Mouse (Mus musculus) stomach, embryonic 14.5 days (tissue): ENCODE measurements around the gene Ano10. TPM values are rescaled to one million over a fixed set of nuclear protein-coding genes. Genes with fewer than 3 reads are reported as not detected.

Experiments used
- ATAC-seq: fragments of 200-750 bp; cut with Nextera tagmentation; 2 replicates; pipeline ENCODE4 v1.8.0; 2017; ENCODE audit warnings: low read depth, moderate TSS enrichment; ENCODE audit not compliant: insufficient number of reproducible peaks, insufficient read depth, low FRiP score
- H3K27ac ChIP-seq: fragments of 300-500 bp; sonication (generic); 2 replicates; pipeline ENCODE4 v1.5.1; 2014; ENCODE audit warnings: mild to moderate bottlenecking, low read length, moderate library complexity, mixed read lengths
- H3K27me3 ChIP-seq: fragments of 300-500 bp; sonication (generic); 2 replicates; pipeline ENCODE4 v1.6.1; 2014; ENCODE audit warnings: low read length, control low read depth, mixed read lengths; ENCODE audit not compliant: control insufficient read depth, insufficient read depth
- H3K36me3 ChIP-seq: fragments of 300-500 bp; sonication (generic); 2 replicates; pipeline ENCODE4 v1.6.1; 2014; ENCODE audit warnings: mild to moderate bottlenecking, control low read depth, low read length, moderate library complexity, mixed read lengths; ENCODE audit not compliant: control insufficient read depth, insufficient read depth
- H3K4me1 ChIP-seq: fragments of 300-500 bp; sonication (generic); 2 replicates; pipeline ENCODE4 v1.6.1; 2014; ENCODE audit warnings: low read length, control low read depth, mixed read lengths; ENCODE audit not compliant: control insufficient read depth, insufficient read depth
- H3K4me2 ChIP-seq: fragments of 300-500 bp; sonication (generic); replicated peaks from 2 replicates; pipeline ENCODE4 v1.6.1; 2014; ENCODE audit warnings: low read depth, low read length, control low read depth
- H3K4me3 ChIP-seq: fragments of 300-500 bp; sonication (generic); 2 replicates; pipeline ENCODE4 v1.5.1; 2014; ENCODE audit warnings: low read depth, low read length, control low read depth
- H3K9ac ChIP-seq: fragments of 300-500 bp; sonication (generic); replicated peaks from 2 replicates; pipeline ENCODE4 v1.6.1; 2014; ENCODE audit warnings: low read depth, mild to moderate bottlenecking, control low read depth, low read length, moderate library complexity, mixed read lengths
- H3K9me3 ChIP-seq: fragments of 300-500 bp; sonication (generic); 2 replicates; pipeline ENCODE4 v1.6.1; 2016; ENCODE audit warnings: low read depth, low read length, control low read depth; ENCODE audit not compliant: control insufficient read depth
- WGBS: fragments of 180-500 bp; shearing (Covaris S2); extraction: QIAGEN DNeasy Blood & Tissue Kit; methylation state at CpG from one replicate; pipeline ENCODE4 v1.1.7; 2014; 5-methylcytosine and 5-hydroxymethylcytosine counted together
- polyA plus RNA-seq: library from polyadenylated mRNA; unstranded; fragments of >200 nt; fragmentation: Nextera tagmentation; extraction: Ambion mirVana; gene quantifications from 2 replicates; pipeline ENCODE4 v1.2.1, GENCODE M21; 2014

Gene Ano10
- polyA plus RNA-seq, 1 experiment from 2014 or later, result 46.0 TPM

DNA sequence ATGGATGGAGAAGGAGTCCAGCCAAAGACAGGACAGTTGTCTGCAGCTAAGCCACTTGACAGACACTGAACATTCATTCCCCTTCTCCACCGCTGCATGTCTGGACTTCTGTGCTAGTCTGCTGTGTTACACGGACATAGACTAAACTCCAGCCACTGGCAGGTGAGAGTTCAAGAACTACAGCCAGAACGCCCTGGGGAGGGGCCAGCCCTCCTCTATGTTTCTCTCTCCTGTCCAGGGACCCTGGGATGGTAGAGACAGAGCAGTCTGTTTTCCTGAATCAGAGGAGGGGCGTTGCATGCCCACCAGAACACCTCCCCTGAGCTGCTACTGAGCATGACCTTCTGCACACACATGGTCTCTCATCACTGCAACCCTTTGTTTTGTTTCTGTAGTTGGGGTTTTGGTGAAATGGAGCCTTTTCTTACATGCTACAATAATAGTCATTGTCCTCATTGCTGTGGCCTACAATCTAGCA is 8.4 kb downstream of the Ano10 start:
- peaks cover 9% of the 10 kb centered on the region; the same call in 1 of the 2 replicates for H3K4me1 ChIP-seq
- no peaks in the 10 kb centered on the region for H3K9me3 ChIP-seq
- H3K4me3 ChIP-seq, result no peak overlapping the region
- ATAC-seq, result no peak
- H3K36me3 ChIP-seq, result no peaks in the 10 kb centered on the region
- WGBS, result 23% methylated on average over 4 of the region's 4 CpGs
- no peak overlapping the region; the same call in 1 of the 2 replicates for H3K27ac ChIP-seq
- peak overlapping the region; percentile 17; the same call in 1 of the 2 replicates for H3K4me2 ChIP-seq
- H3K27me3 ChIP-seq, result no peaks in the 10 kb centered on the region
- H3K9ac ChIP-seq, result no peak overlapping the region

DNA sequence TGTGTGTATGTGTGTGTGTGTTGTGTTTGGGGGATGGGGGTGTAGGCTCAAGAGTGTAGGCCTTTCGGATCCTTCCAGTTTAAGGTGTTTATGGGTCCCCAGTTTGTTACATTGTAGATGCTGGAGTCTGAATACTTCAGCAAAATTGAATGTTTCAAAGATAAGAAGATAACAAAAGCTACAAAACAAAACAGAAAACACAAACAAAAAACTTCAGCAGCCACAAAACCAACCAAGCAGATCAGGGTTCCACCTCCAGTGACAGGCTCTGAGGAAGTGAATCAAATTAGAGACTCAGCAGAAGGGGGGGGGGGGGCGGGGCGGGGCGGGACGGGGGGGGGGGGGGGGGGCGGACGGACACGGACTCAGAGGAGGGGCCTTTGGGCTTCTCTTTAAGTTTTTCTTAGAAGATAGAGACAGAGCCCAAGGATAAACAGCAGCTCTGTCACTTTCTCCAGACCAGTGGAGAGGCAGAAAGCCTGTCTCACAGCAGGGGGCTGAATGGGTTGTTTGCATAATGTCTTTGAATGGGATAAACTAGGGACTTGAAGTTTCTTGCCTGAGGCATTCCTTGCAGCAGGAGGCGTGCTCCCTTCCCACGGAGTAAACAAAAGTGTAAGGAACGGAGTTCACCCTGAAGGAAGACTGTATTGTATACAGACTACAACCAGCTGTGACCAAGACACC is 8.9 kb downstream of the Ano10 start:
- Histone ChIP-seq H3K9ac (no peak overlapping the region), H3K27me3 (no peaks in the 10 kb centered on the region), H3K9me3 (no peaks in the 10 kb centered on the region), H3K4me3 (no peak overlapping the region), H3K36me3 (no peaks in the 10 kb centered on the region), H3K27ac (no peak overlapping the region), H3K4me1 (peaks cover 9% of the 10 kb centered on the region; the same call in 1 of the 2 replicates), H3K4me2 (peak overlapping the region; percentile 17; the same call in 1 of the 2 replicates)
- ATAC-seq, result peak; percentile 64; the same call in 1 of the 2 replicates
- WGBS, result 23% methylated on average over 4 of the region's 11 CpGs

DNA sequence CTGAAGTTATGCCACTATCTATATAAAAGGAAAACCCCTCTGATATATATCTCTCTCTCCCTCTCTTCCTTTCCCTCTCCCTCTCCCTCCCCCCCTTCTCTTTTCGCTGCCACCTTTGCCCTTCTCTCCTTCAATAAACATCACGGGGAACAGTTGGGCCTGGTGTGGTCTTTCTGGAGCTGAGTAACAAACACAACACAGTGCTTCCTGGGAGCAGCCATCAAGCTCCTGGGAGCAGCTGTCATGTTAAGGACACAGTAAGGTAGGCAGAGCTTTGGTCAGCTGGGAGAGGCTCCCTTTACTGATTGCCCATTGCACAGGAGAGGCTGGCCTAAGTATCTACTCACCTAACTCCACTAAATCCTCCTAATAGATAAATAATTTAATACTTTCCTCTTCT is 9.5 kb downstream of the Ano10 start:
- H3K9ac ChIP-seq, result no peak overlapping the region
- ATAC-seq, result no peak
- H3K27ac ChIP-seq, result no peak overlapping the region
- WGBS, result 26% methylated on average over 2 of the region's 2 CpGs
- H3K4me2 ChIP-seq, result no peak overlapping the region
- H3K36me3 ChIP-seq, result no peaks in the 10 kb centered on the region
- H3K4me3 ChIP-seq, result no peak overlapping the region
- H3K27me3 ChIP-seq, result no peaks in the 10 kb centered on the region
- H3K9me3 ChIP-seq, result no peaks in the 10 kb centered on the region
- H3K4me1 ChIP-seq, result peaks cover 9% of the 10 kb centered on the region; the same call in 1 of the 2 replicates

DNA sequence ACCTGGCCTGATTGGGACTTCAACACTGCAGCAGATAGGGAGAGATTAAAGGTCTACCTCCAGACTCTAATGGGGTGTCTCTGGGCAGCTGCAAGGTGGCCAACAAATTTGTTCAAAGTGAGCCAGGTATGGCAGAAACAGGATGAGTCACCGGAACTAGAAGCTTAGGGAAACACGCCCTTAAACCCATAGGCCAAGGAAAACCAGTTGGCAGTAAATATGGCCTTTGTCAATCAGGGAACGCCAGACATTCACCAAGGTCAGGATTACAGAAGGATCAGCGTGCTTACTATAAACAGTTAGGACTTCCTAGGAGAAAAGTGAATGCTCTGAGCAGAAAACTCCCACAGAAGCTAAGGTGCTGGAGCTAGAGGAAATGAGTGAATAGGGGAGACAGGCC is 13.2 kb downstream of the Ano10 start:
- H3K27ac ChIP-seq, result no peak overlapping the region
- no peak overlapping the region for H3K9ac ChIP-seq
- H3K4me2 ChIP-seq, result no peak overlapping the region
- no peaks in the 10 kb centered on the region for H3K9me3 ChIP-seq
- peaks cover 9% of the 10 kb centered on the region; the same call in 1 of the 2 replicates for H3K4me1 ChIP-seq
- H3K4me3 ChIP-seq, result no peak overlapping the region
- WGBS, result 72% methylated on average over 4 of the region's 4 CpGs
- no peak for ATAC-seq
- no peaks in the 10 kb centered on the region for H3K36me3 ChIP-seq
- no peaks in the 10 kb centered on the region for H3K27me3 ChIP-seq

DNA sequence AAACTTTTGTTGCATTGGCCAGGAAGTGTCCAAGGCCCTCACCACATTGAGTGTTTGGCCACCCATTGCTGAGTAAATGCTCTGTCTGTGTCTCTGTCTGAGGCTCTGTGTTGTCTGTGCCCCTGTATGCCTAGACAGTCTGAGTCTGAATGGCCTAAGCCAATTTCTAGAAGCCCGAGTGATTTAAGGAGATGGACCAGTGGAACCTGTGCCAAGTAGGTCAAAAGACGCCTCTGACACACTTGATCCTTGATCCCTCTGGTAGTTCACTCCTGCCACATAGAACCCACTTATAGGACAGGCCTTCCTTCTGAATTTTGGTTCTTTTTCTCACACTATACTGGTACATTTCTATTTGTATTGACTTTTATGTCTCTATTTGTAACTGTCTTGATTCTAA is 17.6 kb downstream of the Ano10 start:
- 93% methylated on average over 2 of the region's 2 CpGs for WGBS
- peaks cover 5% of the 10 kb centered on the region; the same call in 1 of the 2 replicates for H3K36me3 ChIP-seq
- ATAC-seq, result no peak
- H3K27me3 ChIP-seq, result no peaks in the 10 kb centered on the region
- H3K9me3 ChIP-seq, result no peaks in the 10 kb centered on the region
- H3K4me3 ChIP-seq, result no peak overlapping the region
- H3K4me1 ChIP-seq, result no peaks in the 10 kb centered on the region
- no peak overlapping the region for H3K9ac ChIP-seq
- H3K4me2 ChIP-seq, result no peak overlapping the region
- no peak overlapping the region for H3K27ac ChIP-seq

DNA sequence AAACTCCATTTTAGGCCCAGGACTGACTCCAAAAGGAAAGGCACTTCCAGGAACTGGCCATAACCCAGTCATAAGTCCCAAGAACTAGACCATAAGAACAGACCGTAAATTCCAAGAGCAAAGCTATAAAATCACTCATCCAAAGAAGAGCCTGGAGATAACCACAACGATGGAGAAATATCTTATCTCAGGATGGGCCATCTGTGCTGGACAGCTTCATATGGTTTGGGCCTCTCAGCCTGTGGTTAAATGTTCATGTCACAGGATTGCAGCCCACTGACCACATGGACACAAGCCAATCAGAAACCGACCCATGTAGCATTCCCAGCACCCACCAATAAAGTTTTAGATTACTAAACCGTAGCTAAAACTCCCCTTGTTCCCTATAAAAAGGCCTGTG is 18.1 kb downstream of the Ano10 start:
- WGBS, result 87% methylated on average over 4 of the region's 4 CpGs

DNA sequence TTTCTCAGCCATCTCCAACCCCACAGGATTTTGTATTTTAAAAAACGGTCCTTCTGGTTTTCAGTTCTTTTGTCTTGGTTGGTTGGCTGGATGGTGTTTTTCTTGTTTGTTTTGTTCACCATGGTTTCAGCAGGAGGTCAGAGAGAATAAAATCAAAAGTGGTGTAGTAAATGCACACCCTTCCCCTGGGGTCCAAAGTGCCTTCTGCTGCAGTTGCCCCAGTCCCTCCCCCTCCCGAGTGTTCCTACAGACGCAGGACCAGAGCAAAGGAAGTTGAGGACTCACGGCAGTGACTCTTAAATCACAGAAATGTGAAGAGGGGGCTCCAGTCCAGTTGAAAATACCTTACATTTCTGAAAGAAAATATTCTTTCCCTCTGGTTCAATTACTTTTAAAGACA is 19.9 kb downstream of the Ano10 start:
- Histone ChIP-seq H3K9me3 (no peaks in the 10 kb centered on the region), H3K36me3 (peaks cover 7% of the 10 kb centered on the region; the same call in 1 of the 2 replicates), H3K4me1 (no peaks in the 10 kb centered on the region), H3K4me2 (no peak overlapping the region), H3K27ac (no peak overlapping the region), H3K27me3 (no peaks in the 10 kb centered on the region), H3K4me3 (no peak overlapping the region), H3K9ac (no peak overlapping the region)
- no peak for ATAC-seq
- WGBS, result 72% methylated on average over 4 of the region's 4 CpGs

More for the DNA sequence above, 18.1 kb downstream of the Ano10 start:
- H3K4me3 ChIP-seq, result no peak overlapping the region
- H3K27me3 ChIP-seq, result no peaks in the 10 kb centered on the region
- no peak overlapping the region for H3K27ac ChIP-seq
- no peak overlapping the region for H3K9ac ChIP-seq
- no peaks in the 10 kb centered on the region for H3K9me3 ChIP-seq
- H3K4me1 ChIP-seq, result no peaks in the 10 kb centered on the region
- no peak overlapping the region for H3K4me2 ChIP-seq
- no peak for ATAC-seq
- H3K36me3 ChIP-seq, result peaks cover 5% of the 10 kb centered on the region; the same call in 1 of the 2 replicates

DNA sequence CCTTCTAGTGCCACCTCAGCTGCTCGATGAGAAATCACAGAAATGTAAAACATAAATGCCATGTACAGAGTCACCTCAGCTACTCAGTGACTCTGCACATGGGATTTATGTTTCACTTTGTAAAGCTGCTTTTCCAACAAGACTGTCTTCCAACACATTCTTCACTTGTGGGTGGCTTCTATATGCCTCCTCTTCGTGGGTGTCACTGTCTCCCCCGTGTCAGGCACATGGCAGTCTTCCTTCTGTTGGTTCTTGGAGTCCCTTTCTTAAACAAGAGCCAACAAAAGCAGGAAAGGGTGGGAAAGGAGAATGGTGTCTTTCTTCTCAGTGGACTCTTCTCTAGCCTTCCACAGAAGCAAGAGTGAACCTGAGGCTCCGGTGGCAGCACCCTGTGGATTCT is 20.3 kb downstream of the Ano10 start:
- H3K4me2 ChIP-seq, result no peak overlapping the region
- ATAC-seq, result no peak
- H3K27ac ChIP-seq, result no peak overlapping the region
- 86% methylated on average over 4 of the region's 4 CpGs for WGBS
- H3K4me1 ChIP-seq, result no peaks in the 10 kb centered on the region
- H3K9ac ChIP-seq, result no peak overlapping the region
- peaks cover 7% of the 10 kb centered on the region; the same call in 1 of the 2 replicates for H3K36me3 ChIP-seq
- no peak overlapping the region for H3K4me3 ChIP-seq
- H3K27me3 ChIP-seq, result no peaks in the 10 kb centered on the region
- no peaks in the 10 kb centered on the region for H3K9me3 ChIP-seq
